Mouse (Mus musculus) spleen, adult 2 months (tissue): ENCODE measurements around the gene Clk3.

ENCODE experiments used
- CTCF ChIP-seq: fragments of 200-500 bp; IDR thresholded peaks from 2 replicates; pipeline ENCODE4 v1.5.1; 2011; ENCODE audit warnings: mild to moderate bottlenecking, inconsistent platforms; ENCODE audit not compliant: insufficient read depth, insufficient read length, insufficient replicate concordance; ENCODE audit errors: extremely low read depth
- POLR2A ChIP-seq: fragments of 200-500 bp; IDR thresholded peaks from 2 replicates; pipeline ENCODE4 v1.6.1; 2011; ENCODE audit warnings: low read depth, low read length, inconsistent platforms

GRCm38 (mm10) chr9:57722371-57722770, 43.3 kb downstream of the Clk3 start:
- TF ChIP-seq CTCF (no peak), POLR2A (no peak)
